Mouse (Mus musculus) stomach, embryonic 15.5 days (tissue): ENCODE measurements around the gene 4933400A11Rik. TPM values are rescaled to one million over a fixed set of nuclear protein-coding genes. Genes with fewer than 3 reads are reported as not detected.

Experiments
- ATAC-seq: fragments of 200-750 bp; cut with Nextera tagmentation; 2 replicates; pipeline ENCODE4 v1.8.0; 2017; ENCODE audit warnings: low read depth, moderate number of reproducible peaks, moderate TSS enrichment; ENCODE audit not compliant: insufficient read depth, low FRiP score
- H3K27ac ChIP-seq: fragments of 300-500 bp; sonication (generic); 2 replicates; pipeline ENCODE4 v1.5.1; 2015; ENCODE audit warnings: mild to moderate bottlenecking, inconsistent platforms
- H3K27me3 ChIP-seq: fragments of 300-500 bp; sonication (generic); replicated peaks from 2 replicates; pipeline ENCODE4 v1.6.1; 2015; ENCODE audit warnings: inconsistent platforms
- H3K36me3 ChIP-seq: fragments of 300-500 bp; sonication (generic); 2 replicates; pipeline ENCODE4 v1.6.1; 2015; ENCODE audit warnings: inconsistent platforms
- H3K4me1 ChIP-seq: fragments of 300-500 bp; sonication (generic); 2 replicates; pipeline ENCODE4 v1.6.1; 2015; ENCODE audit warnings: inconsistent platforms
- H3K4me2 ChIP-seq: fragments of 300-500 bp; sonication (generic); 2 replicates; pipeline ENCODE4 v1.6.1; 2015; ENCODE audit warnings: mild to moderate bottlenecking, inconsistent platforms
- H3K4me3 ChIP-seq: fragments of 300-500 bp; sonication (generic); replicated peaks from 2 replicates; pipeline ENCODE4 v1.5.1; 2015; ENCODE audit warnings: inconsistent platforms
- H3K9ac ChIP-seq: fragments of 300-500 bp; sonication (generic); 2 replicates; pipeline ENCODE4 v1.6.1; 2015; ENCODE audit warnings: inconsistent platforms
- H3K9me3 ChIP-seq: fragments of 300-500 bp; sonication (generic); 2 replicates; pipeline ENCODE4 v1.6.1; 2016; ENCODE audit warnings: inconsistent platforms
- WGBS: fragments of 180-500 bp; shearing (Covaris S2); methylation state at CpG from one replicate; pipeline ENCODE4 v1.1.7; 2015; 5-methylcytosine and 5-hydroxymethylcytosine counted together
- polyA plus RNA-seq: library from polyadenylated mRNA; unstranded; fragments of >200 nt; fragmentation: Nextera tagmentation; extraction: Ambion mirVana; gene quantifications from 2 replicates; pipeline ENCODE4 v1.2.1, GENCODE M21; 2015

The 4933400A11Rik gene
- polyA plus RNA-seq, 1 experiment from 2014 or later: 0.31 TPM

DNA sequence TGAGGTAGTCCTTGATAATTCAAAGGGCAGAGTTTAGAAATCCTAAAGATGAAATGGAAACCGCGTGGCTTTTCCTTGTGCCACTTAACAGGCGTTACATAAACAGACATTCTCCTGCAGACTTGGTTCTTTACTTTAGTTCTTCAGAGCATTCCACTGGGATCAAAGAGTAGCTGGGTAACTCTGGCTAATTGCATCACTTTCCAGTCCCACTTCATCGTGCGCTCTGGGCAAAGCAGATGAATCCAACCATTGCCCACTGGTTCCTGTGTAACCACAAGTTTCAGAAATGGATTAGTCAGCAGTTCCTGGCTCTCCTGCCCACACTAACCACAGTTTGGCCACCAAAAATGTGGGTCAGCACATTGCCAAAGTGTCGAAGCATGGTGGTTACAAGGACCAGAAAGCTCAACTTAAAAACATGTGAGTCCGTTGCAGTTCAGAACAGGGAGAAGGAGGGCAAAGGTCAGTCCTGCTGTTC, 15.4 kb upstream of the 4933400A11Rik start:
- Histone ChIP-seq H3K4me2 (no peak overlapping the region), H3K27me3 (no peaks in the 10 kb centered on the region), H3K27ac (no peak overlapping the region), H3K9ac (no peak overlapping the region), H3K36me3 (no peaks in the 10 kb centered on the region), H3K9me3 (no peaks in the 10 kb centered on the region), H3K4me1 (no peaks in the 10 kb centered on the region), H3K4me3 (no peak overlapping the region)
- ATAC-seq: no peak
- 53% methylated on average over 7 of the region's 7 CpGs for WGBS

GRCm38 (mm10) chrX:169794421-169794820, 15.0 kb upstream of the 4933400A11Rik start:
- no peak overlapping the region for H3K4me3 ChIP-seq
- H3K36me3 ChIP-seq: no peaks in the 10 kb centered on the region
- no peak overlapping the region for H3K9ac ChIP-seq
- H3K4me2 ChIP-seq: no peak overlapping the region
- H3K4me1 ChIP-seq: no peaks in the 10 kb centered on the region
- no peak for ATAC-seq
- 73% methylated on average over 4 of the region's 4 CpGs for WGBS
- no peaks in the 10 kb centered on the region for H3K9me3 ChIP-seq
- H3K27ac ChIP-seq: no peak overlapping the region
- H3K27me3 ChIP-seq: no peaks in the 10 kb centered on the region

GRCm38 (mm10) chrX:169792879-169793278, 13.4 kb upstream of the 4933400A11Rik start:
- H3K27me3 ChIP-seq: no peaks in the 10 kb centered on the region
- no peak for ATAC-seq
- H3K27ac ChIP-seq: no peak overlapping the region
- 68% methylated on average over 1 of the region's 1 CpGs for WGBS
- H3K4me2 ChIP-seq: no peak overlapping the region
- H3K4me1 ChIP-seq: no peaks in the 10 kb centered on the region
- H3K36me3 ChIP-seq: no peaks in the 10 kb centered on the region
- no peak overlapping the region for H3K4me3 ChIP-seq
- no peak overlapping the region for H3K9ac ChIP-seq
- H3K9me3 ChIP-seq: no peaks in the 10 kb centered on the region

DNA sequence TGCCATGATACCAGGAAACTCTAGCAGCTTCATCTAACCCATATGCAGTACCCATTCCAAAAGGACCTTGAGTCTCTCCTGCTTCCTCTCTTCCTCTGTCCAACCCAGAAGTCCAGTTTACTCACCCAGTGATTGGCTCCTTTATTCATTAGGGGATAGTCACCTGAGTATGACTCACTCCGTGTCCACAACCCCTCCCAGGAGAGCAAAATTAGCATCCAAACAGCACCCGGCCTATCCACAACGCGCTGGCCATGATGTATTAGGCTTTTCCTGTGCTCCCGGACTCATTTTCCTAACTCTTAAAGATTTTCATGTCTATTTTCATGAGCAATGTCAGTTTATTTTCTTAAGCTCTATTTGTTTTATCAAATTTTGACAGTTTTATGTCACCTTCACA, 10.3 kb upstream of the 4933400A11Rik start:
- H3K4me1 ChIP-seq: no peaks in the 10 kb centered on the region
- no peak overlapping the region for H3K4me2 ChIP-seq
- 84% methylated on average over 5 of the region's 5 CpGs for WGBS
- no peak for ATAC-seq
- no peaks in the 10 kb centered on the region for H3K27me3 ChIP-seq
- H3K27ac ChIP-seq: no peak overlapping the region
- H3K36me3 ChIP-seq: no peaks in the 10 kb centered on the region
- no peaks in the 10 kb centered on the region for H3K9me3 ChIP-seq
- no peak overlapping the region for H3K9ac ChIP-seq
- H3K4me3 ChIP-seq: no peak overlapping the region

DNA sequence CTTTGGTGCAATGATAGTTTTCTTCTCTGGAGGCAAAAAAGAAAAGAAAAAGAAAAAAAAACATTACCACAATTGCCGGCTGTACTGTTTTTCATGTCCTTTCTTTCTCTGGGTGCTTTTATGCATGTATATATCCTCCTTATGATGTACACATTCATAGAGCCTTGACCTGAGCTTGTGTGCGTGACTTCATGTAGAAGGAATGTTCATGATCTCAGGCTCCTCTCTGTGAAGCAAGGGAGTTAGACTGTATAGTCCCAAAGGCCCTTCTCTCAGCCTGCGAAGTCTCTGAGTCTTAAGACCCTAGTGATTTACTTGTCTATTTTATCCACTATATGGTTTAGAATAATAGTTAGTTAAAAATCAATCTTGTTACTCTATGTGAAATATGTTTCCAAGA, 21.4 kb downstream of the 4933400A11Rik start:
- 70% methylated on average over 3 of the region's 3 CpGs for WGBS
- no peaks in the 10 kb centered on the region for H3K36me3 ChIP-seq
- H3K27ac ChIP-seq: no peak overlapping the region

DNA sequence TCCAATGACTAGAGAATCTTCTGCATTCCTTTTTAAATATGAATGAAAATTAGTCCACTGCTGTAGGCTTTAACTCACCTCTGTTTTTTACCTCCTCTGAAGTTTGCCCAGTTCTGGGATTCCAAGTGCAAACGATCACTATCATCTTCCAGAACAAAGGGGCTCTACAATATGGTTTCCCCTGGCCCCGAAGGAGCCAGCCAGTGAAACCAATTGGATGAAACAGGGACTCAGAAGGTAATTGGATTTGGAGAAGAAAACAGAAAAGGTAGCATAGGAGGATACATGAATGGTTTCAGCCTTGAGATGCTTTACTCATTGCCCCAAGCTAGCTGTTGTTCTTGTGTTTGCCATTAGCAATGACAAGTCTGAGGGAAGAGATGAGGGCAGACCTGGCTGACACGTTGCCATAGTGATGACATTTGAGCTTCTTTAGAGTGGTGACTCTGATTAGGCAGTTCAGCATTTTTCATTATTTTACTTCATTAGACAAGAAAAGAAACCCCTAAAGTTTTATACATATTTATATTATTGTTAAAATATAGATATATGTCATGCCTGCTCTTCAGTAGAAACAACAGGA, 44.0 kb downstream of the 4933400A11Rik start:
- Histone ChIP-seq H3K9me3 (no peaks in the 10 kb centered on the region), H3K27ac (no peak overlapping the region), H3K4me2 (no peak overlapping the region), H3K4me3 (no peak overlapping the region), H3K36me3 (no peaks in the 10 kb centered on the region), H3K27me3 (peaks cover 4% of the 10 kb centered on the region; the same call in 1 of the 2 replicates), H3K9ac (no peak overlapping the region), H3K4me1 (no peaks in the 10 kb centered on the region)
- WGBS: 64% methylated on average over 3 of the region's 3 CpGs
- no peak for ATAC-seq

More for the DNA sequence above, 21.4 kb downstream of the 4933400A11Rik start:
- H3K9ac ChIP-seq: no peak overlapping the region
- no peaks in the 10 kb centered on the region for H3K9me3 ChIP-seq
- no peak for ATAC-seq
- H3K27me3 ChIP-seq: no peaks in the 10 kb centered on the region
- H3K4me1 ChIP-seq: no peaks in the 10 kb centered on the region
- H3K4me3 ChIP-seq: no peak overlapping the region
- H3K4me2 ChIP-seq: no peak overlapping the region

Other genes with a start within 250 kb of the 4933400A11Rik start
- 6.6 and 10.0 TPM in 2 replicates for gene Mid1, start 94.4 kb downstream of the 4933400A11Rik start, polyA plus RNA-seq
- gene Gm21887, start 230.0 kb upstream of the 4933400A11Rik start, polyA plus RNA-seq: 273 and 307 TPM in 2 replicates